In genomic region chr11:78574975-78575374, GRCm38 (mm10) we compare ENCODE assay signal across 19 mouse cellular contexts.
"Had no signal": no experiment of that assay in that cellular context is flagged by ENCODE, and none has a peak within 500 bp of the region (broad histone marks: within the 10 kb centered on the region; RNA-seq: fewer than 3 reads in every experiment).

No protein-coding gene starts in this region.

- DNase-seq: kidney, adult 18-20 months; kidney, postnatal 10 days; layer of hippocampus, postnatal 36 days; lung, adult 2 months; right cerebral cortex, adult 18-20 months; right cerebral cortex, postnatal 14 days; right cerebral cortex, postnatal 4 days; thymus, adult 18-20 months; thymus, postnatal 14 days; thymus, postnatal 4 days had no signal

- H3K4me3 ChIP-seq: kidney, embryonic 15.5 days; left cerebral cortex, adult 2 months; midbrain, embryonic 15.5 days; neural tube, embryonic 12.5 days; neural tube, embryonic 15.5 days; stomach, embryonic 15.5 days had no signal

- H3K27me3 ChIP-seq: kidney, embryonic 15.5 days; midbrain, embryonic 15.5 days; neural tube, embryonic 12.5 days; neural tube, embryonic 15.5 days; stomach, embryonic 15.5 days had no signal

- H3K27ac ChIP-seq: kidney, embryonic 15.5 days; left cerebral cortex, adult 2 months; midbrain, embryonic 15.5 days; neural tube, embryonic 12.5 days; neural tube, embryonic 15.5 days; stomach, embryonic 15.5 days had no signal

- H3K9me3 ChIP-seq: kidney, embryonic 15.5 days; midbrain, embryonic 15.5 days; neural tube, embryonic 12.5 days; neural tube, embryonic 15.5 days; stomach, embryonic 15.5 days had no signal

- ATAC-seq: inflammation-experienced regulatory T-cells, adult 6 months; intestine, embryonic 16.5 days; midbrain, embryonic 15.5 days had no signal

- H3K4me2 ChIP-seq: kidney, embryonic 15.5 days; midbrain, embryonic 11.5 days; midbrain, embryonic 15.5 days; neural tube, embryonic 12.5 days; neural tube, embryonic 15.5 days; stomach, embryonic 15.5 days had no signal

- H3K9ac ChIP-seq: kidney, embryonic 15.5 days; midbrain, embryonic 15.5 days; neural tube, embryonic 12.5 days; neural tube, embryonic 15.5 days; stomach, embryonic 15.5 days had no signal

- H3K4me1 ChIP-seq: midbrain, embryonic 15.5 days; neural tube, embryonic 12.5 days; neural tube, embryonic 15.5 days; stomach, embryonic 15.5 days had no signal
